12 mouse cellular contexts compared by ENCODE assay signal in genomic region chr9:120919130-120919529, GRCm38 (mm10). TPM values are rescaled to one million over a fixed set of nuclear protein-coding genes. Genes with fewer than 3 reads are reported as not detected.
DNase-seq lines count a peak whose midpoint lies in the region; ATAC-seq and TF ChIP-seq lines count a peak whose summit lies in the region.
"Had no signal": no experiment of that assay in that cellular context is flagged by ENCODE, and none has a peak within 500 bp of the region (broad histone marks: within the 10 kb centered on the region; RNA-seq: fewer than 3 reads in every experiment).

No protein-coding gene starts in this region.

- H3K27me3 ChIP-seq in kidney, embryonic 16.5 days (ENCODE audit: insufficient read depth, low read length) = no peaks in the 10 kb centered on the region
- H3K27me3 ChIP-seq in lung, embryonic 14.5 days (ENCODE audit: insufficient read depth, low read length) = no peaks in the 10 kb centered on the region

- peaks cover 15% of the 10 kb centered on the region; the same call in 1 of the 2 replicates for H3K4me1 ChIP-seq in kidney, embryonic 16.5 days (ENCODE audit: insufficient read depth, low read length)
- peaks cover 3% of the 10 kb centered on the region; the same call in 1 of the 2 replicates for H3K4me1 ChIP-seq in lung, embryonic 14.5 days (ENCODE audit: insufficient read depth)

- no peaks in the 10 kb centered on the region for H3K36me3 ChIP-seq in kidney, embryonic 16.5 days (ENCODE audit: insufficient read depth, low read length)
- no peaks in the 10 kb centered on the region for H3K36me3 ChIP-seq in lung, embryonic 14.5 days (ENCODE audit: insufficient read depth)
- H3K36me3 ChIP-seq: G1E had no signal

- no peak for DNase-seq in kidney, adult 8-10 months
- peak; percentile 97 for DNase-seq in R1 (ENCODE audit: low read depth, low spot score)
- DNase-seq in lung, embryonic 14.5 days = peak; percentile 20
- DNase-seq in urinary bladder, adult 2 months (ENCODE audit: low spot score) = peak; percentile 31
- DNase-seq in layer of hippocampus, adult 2 months (ENCODE audit: low spot score in 2 of 2) = no peak
- DNase-seq in embryo, embryonic 9.5 days (ENCODE audit: extremely low spot score) = no peak
- DNase-seq in thymus, postnatal 25 days = no peak
- DNase-seq: cerebellum, adult 2 months; gastrocnemius, postnatal 10 days had no signal

- H3K27ac ChIP-seq in kidney, embryonic 16.5 days (ENCODE audit: low read length) = peak overlapping the region; percentile 23; the same call in 1 of the 2 replicates
- H3K27ac ChIP-seq in lung, embryonic 14.5 days (ENCODE audit: low read depth) = no peak overlapping the region
- no peak overlapping the region for H3K27ac ChIP-seq in layer of hippocampus, adult 2 months

- WGBS in kidney, embryonic 16.5 days = 62% methylated on average over 5 of the region's 5 CpGs
- WGBS in lung, embryonic 14.5 days = 56% methylated on average over 5 of the region's 5 CpGs

- TF ChIP-seq CTCF in lung, embryonic 14.5 days (IDR thresholded peaks at IDR 0.05; ENCODE audit: low read depth) = no peak
- TF ChIP-seq CTCF in layer of hippocampus, adult 2 months (conservative IDR thresholded peaks at IDR 0.05) = no peak

- peak; percentile 51; the same call in 1 of the 2 replicates for ATAC-seq in kidney, embryonic 16.5 days (ENCODE audit: low FRiP score, low TSS enrichment)
- ATAC-seq in lung, embryonic 14.5 days (ENCODE audit: insufficient read depth) = peak; percentile 74

- H3K9me3 ChIP-seq in kidney, embryonic 16.5 days (ENCODE audit: low read length) = peaks cover 3% of the 10 kb centered on the region; the same call in 1 of the 2 replicates
- H3K9me3 ChIP-seq in lung, embryonic 14.5 days (ENCODE audit: low read depth, low read length) = no peaks in the 10 kb centered on the region

- H3K4me2 ChIP-seq in kidney, embryonic 16.5 days (replicated peaks; ENCODE audit: low read depth, low read length) = no peak overlapping the region
- no peak overlapping the region for H3K4me2 ChIP-seq in lung, embryonic 14.5 days

- H3K9ac ChIP-seq in kidney, embryonic 16.5 days (replicated peaks; ENCODE audit: low read length) = no peak overlapping the region
- no peak overlapping the region for H3K9ac ChIP-seq in lung, embryonic 14.5 days

- H3K4me3 ChIP-seq in kidney, embryonic 16.5 days (ENCODE audit: low read length) = no peak overlapping the region
- no peak overlapping the region for H3K4me3 ChIP-seq in lung, embryonic 14.5 days (ENCODE audit: low read depth, low read length)
- no peak overlapping the region for H3K4me3 ChIP-seq in layer of hippocampus, adult 2 months
- H3K4me3 ChIP-seq: erythroblast, embryonic 14.5 days had no signal

RNA-seq across cellular contexts. Expression of gene Ctnnb1, which starts 9.9 kb away (rescaled TPM):
- 639 and 663 TPM in 2 replicates for polyA plus RNA-seq in kidney, embryonic 16.5 days (2015; fragmentation: Nextera tagmentation; extraction: Ambion mirVana)
- 701 and 711 TPM in 2 replicates for polyA plus RNA-seq in lung, embryonic 14.5 days (2014; fragmentation: Nextera tagmentation; extraction: Ambion mirVana)
- polyA plus RNA-seq in urinary bladder, adult 2 months (2012; rRNA removed) = 252 and 357 TPM in 2 replicates
- total RNA-seq in layer of hippocampus, adult 2 months (2021) = 100 to 1,000 TPM; 513 to 546 TPM

Comparison
In these comparisons a context has a peak if more than half of its experiments do, and no peak if none do; other contexts are left out.
1. DNase-seq: peak in R1 (single experiment), lung, embryonic 14.5 days (single experiment) and urinary bladder, adult 2 months (single experiment); none in kidney, adult 8-10 months (0 of 2), layer of hippocampus, adult 2 months (0 of 2), embryo, embryonic 9.5 days (single experiment) and thymus, postnatal 25 days (single experiment).